Mouse (Mus musculus): ENCODE measurements around the gene Ralgps1. TPM values are rescaled to one million over a fixed set of nuclear protein-coding genes. Genes with fewer than 3 reads are reported as not detected.

Gene Ralgps1
- polyA plus RNA-seq (2017; shearing (Covaris generic)), result 10.2 TPM

DNA sequence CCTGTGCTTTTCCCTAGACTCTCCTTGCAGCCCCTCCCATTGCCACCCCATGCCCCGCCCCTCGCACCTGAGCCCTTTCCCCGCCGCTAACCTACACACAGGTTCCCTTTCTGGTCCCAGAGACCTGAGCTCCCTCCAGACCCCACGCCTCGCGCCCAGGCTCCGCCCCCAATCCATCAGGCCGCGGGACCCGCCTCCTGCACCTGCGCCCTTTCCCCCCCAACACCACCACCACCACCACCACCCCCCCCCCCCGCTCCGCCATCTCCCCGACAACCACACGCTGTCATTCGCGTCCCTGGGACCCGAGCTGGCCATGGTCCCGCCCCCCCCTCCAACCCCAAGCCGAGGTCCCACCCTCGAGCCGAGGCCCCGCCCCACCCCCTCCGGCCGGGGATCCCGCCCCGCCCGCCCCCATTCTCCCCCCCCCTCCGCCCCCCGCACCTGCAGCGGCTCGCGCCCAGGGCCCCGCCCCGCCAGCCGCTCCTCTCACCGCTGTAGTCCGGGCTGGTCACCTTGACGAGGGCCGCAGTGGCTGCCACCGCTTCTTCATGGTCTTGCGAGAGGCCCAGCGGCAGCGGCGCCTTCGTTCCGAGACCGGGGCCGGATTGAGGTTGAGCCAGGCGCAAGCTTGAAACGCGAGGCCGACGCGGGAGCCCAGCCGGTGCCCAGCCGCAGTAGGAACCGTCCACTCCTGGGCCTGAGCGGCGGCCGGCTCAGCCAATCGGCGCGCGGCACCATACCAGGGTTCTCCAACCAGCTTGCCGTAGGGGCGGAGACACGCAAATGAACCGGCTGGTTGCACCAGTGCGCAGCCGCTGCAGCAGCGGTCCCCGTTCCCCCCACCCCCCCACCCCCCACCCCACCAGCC lies at the start of gene Ralgps1:
Ralgps1 (minus strand) TSS at position 710 of the 871 bp plus-strand sequence.

GRCm38 (mm10) chr2:33215700-33216509 lies 155.4 kb downstream of the Ralgps1 start, which contains the start of gene Angptl2:
TSS of gene Angptl2 (plus strand) at chr2:33216069.

DNA sequence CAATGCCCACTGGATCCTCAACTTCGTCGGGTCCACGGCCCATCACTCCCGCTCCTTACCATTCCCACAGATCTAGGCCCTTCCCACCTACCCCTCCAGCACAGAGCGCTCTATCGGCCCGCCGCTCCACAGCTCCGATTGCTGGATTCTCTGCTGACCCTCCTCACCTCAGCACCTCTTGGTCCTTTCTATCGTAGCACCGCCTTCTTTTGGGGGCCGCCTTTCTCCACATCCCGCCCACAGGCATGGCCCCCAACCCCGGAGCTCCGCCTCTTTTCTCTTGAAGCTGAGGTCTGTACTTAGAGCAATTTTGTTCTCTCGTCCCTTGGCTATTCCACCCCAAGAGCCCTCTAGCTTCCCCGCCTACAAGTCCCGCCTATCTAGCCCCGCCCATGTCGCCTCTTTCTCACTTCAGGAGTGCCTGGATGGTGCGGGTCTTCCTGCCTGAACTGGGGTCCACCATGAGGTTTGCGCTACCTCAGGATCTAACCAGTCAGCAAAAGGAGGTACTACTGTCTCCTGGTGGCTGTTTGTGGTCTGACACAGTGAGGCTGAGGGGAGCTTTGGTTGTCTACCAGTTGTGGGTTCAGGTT lies 239.7 kb downstream of the Ralgps1 start, which contains the start of gene Garnl3:
Garnl3 (minus strand) TSS at position 155 of the 593 bp plus-strand sequence.

Other genes with a start within 250 kb of the Ralgps1 start
- not detected for gene Garnl3, start 239.8 kb downstream of the Ralgps1 start, polyA plus RNA-seq (2017; shearing (Covaris generic))
- gene Angptl2, start 155.4 kb downstream of the Ralgps1 start, polyA plus RNA-seq (2017; shearing (Covaris generic)), result 31.2 TPM
- 0.82 TPM for gene Zbtb34, start 59.8 kb upstream of the Ralgps1 start, polyA plus RNA-seq (2017; shearing (Covaris generic))
- 28.2 TPM for gene Zbtb43, start 97.1 kb upstream of the Ralgps1 start, polyA plus RNA-seq (2017; shearing (Covaris generic))